Mouse (Mus musculus) myocyte (in vitro differentiated cells): Measurements from ENCODE around the gene Hdac5. TPM values are rescaled to one million over a fixed set of nuclear protein-coding genes. Genes with fewer than 3 reads are reported as not detected.

Source experiments
- H3K27me3 ChIP-seq: one replicate; pipeline ENCODE4 v1.6.1; 2011; ENCODE audit not compliant: control insufficient read depth, insufficient read depth, insufficient read length
- H3K36me3 ChIP-seq: one replicate; pipeline ENCODE4 v1.6.1; 2011; ENCODE audit not compliant: control insufficient read depth, insufficient read depth
- H3K4me2 ChIP-seq: one replicate; pipeline ENCODE4 v1.6.1; 2011; ENCODE audit warnings: low read depth, control low read depth
- H3K4me3 ChIP-seq: one replicate; pipeline ENCODE4 v1.5.1; 2011; ENCODE audit warnings: mild to moderate bottlenecking, control low read depth, moderate library complexity
- H3K79me2 ChIP-seq: one replicate; pipeline ENCODE4 v1.6.1; 2011; ENCODE audit not compliant: control insufficient read depth, insufficient read depth
- H3ac ChIP-seq: one replicate; pipeline ENCODE4 v1.6.1; 2011; ENCODE audit not compliant: control insufficient read depth, insufficient read length
- CEBPB ChIP-seq: IDR thresholded peaks from 2 replicates; pipeline ENCODE4 v1.6.1; 2011; ENCODE audit warnings: mild to moderate bottlenecking, moderate library complexity; ENCODE audit not compliant: poor library complexity, insufficient read depth, severe bottlenecking
- E2F4 ChIP-seq: IDR thresholded peaks from one replicate; pipeline ENCODE4 v1.6.1; 2011; ENCODE audit warnings: mild to moderate bottlenecking, control low read depth, moderate library complexity; ENCODE audit not compliant: insufficient read depth
- MAX ChIP-seq: IDR thresholded peaks from one replicate; pipeline ENCODE4 v1.6.1; 2011; ENCODE audit warnings: low read depth, mild to moderate bottlenecking, control low read depth
- MYOD1 ChIP-seq, 3 experiments: IDR thresholded peaks; one replicate each; pipeline ENCODE4 v1.6.1; 2011; ENCODE audit warnings: control low read depth in 2 of 3, low read depth in 2 of 3, mild to moderate bottlenecking in 2 of 3, moderate library complexity in 1 of 3; ENCODE audit not compliant: insufficient read length in 2 of 3, control insufficient read depth in 1 of 3
- MYOG ChIP-seq, 3 experiments: IDR thresholded peaks; one replicate each; pipeline ENCODE4 v1.6.1; 2011; ENCODE audit warnings: control low read depth in 2 of 3, low read depth in 2 of 3, mild to moderate bottlenecking in 2 of 3; ENCODE audit not compliant: insufficient read length in 2 of 3, control insufficient read depth in 1 of 3, insufficient read depth in 1 of 3
- POLR2A ChIP-seq: IDR thresholded peaks from one replicate; pipeline ENCODE4 v1.6.1; 2011; ENCODE audit warnings: low read depth, mild to moderate bottlenecking, control low read depth, moderate library complexity; ENCODE audit not compliant: insufficient read length
- POLR2AphosphoS2 ChIP-seq: IDR thresholded peaks from one replicate; pipeline ENCODE4 v1.6.1; 2011; ENCODE audit warnings: low read depth, control low read depth; ENCODE audit not compliant: insufficient read length
- REST ChIP-seq: IDR thresholded peaks from one replicate; pipeline ENCODE4 v1.6.1; 2011; ENCODE audit warnings: mild to moderate bottlenecking, control low read depth, moderate library complexity; ENCODE audit not compliant: insufficient read depth, insufficient read length
- SRF ChIP-seq: IDR thresholded peaks from one replicate; pipeline ENCODE4 v1.6.1; 2011; ENCODE audit warnings: low read depth; ENCODE audit not compliant: control insufficient read depth, insufficient read length
- TCF12 ChIP-seq: IDR thresholded peaks from one replicate; pipeline ENCODE4 v1.6.1; 2011; ENCODE audit warnings: mild to moderate bottlenecking, control low read depth; ENCODE audit not compliant: poor library complexity, insufficient read depth, severe bottlenecking
- TCF3 ChIP-seq: IDR thresholded peaks from one replicate; pipeline ENCODE4 v1.6.1; 2011; ENCODE audit warnings: low read depth, control low read depth; ENCODE audit not compliant: insufficient read length
- USF1 ChIP-seq: IDR thresholded peaks from one replicate; pipeline ENCODE4 v1.6.1; 2011; ENCODE audit warnings: low read depth, mild to moderate bottlenecking, control low read depth, moderate library complexity
- polyA plus RNA-seq: library from polyadenylated mRNA; unstranded; fragments of >200 nt; fragmentation: generic; extraction: Trizol; gene quantifications from one replicate; pipeline ENCODE4 v1.2.1, GENCODE M21; 2012; ENCODE audit warnings: missing spikeins

Gene Hdac5
- polyA plus RNA-seq, 1 experiment, result 77.3 TPM

GRCm38 (mm10) chr11:102210185-102210584 lies 19.8 kb downstream of the Hdac5 start:
- Histone ChIP-seq H3K27me3 (no peaks in the 10 kb centered on the region), H3K4me2 (peak overlapping the region; percentile 83), H3K79me2 (peaks cover 54% of the 10 kb centered on the region), H3K36me3 (peaks cover 9% of the 10 kb centered on the region), H3K4me3 (no peak overlapping the region), H3ac (no peak overlapping the region)
- TF ChIP-seq POLR2A, result no peak
- no peak for TF ChIP-seq E2F4
- TF ChIP-seq REST, result no peak
- TF ChIP-seq POLR2AphosphoS2, result no peak
- TF ChIP-seq MYOG (IDR thresholded peaks at IDR 0.05; ENCODE audit: control insufficient read depth in 1 of 3, insufficient read depth in 1 of 3, insufficient read length in 2 of 3, low read depth in 2 of 3), result no peak
- TF ChIP-seq TCF12, result no peak
- no peak for TF ChIP-seq CEBPB
- no peak for TF ChIP-seq MYOD1 (IDR thresholded peaks at IDR 0.05; ENCODE audit: control insufficient read depth in 1 of 3, insufficient read length in 2 of 3, low read depth in 2 of 3)
- TF ChIP-seq USF1, result no peak
- no peak for TF ChIP-seq MAX

- Histone ChIP-seq H3K4me3 (no peak overlapping the region), H3K36me3 (peaks cover 12% of the 10 kb centered on the region), H3K79me2 (peaks cover 49% of the 10 kb centered on the region), H3K4me2 (peak overlapping the region; percentile 83), H3ac (no peak overlapping the region), H3K27me3 (no peaks in the 10 kb centered on the region)
- TF ChIP-seq MYOD1 (IDR thresholded peaks at IDR 0.05; ENCODE audit: control insufficient read depth in 1 of 3, insufficient read length in 2 of 3, low read depth in 2 of 3), result peak; percentile 28 to 87 (median 77)
- no peak for TF ChIP-seq POLR2A
- TF ChIP-seq MYOG (IDR thresholded peaks at IDR 0.05; ENCODE audit: control insufficient read depth in 1 of 3, insufficient read depth in 1 of 3, insufficient read length in 2 of 3, low read depth in 2 of 3), result peak; percentile 26 to 73 (median 44)
- TF ChIP-seq SRF, result no peak
These were observed 20.2 kb downstream of the Hdac5 start for GRCm38 (mm10) chr11:102209742-102210141.

DNA sequence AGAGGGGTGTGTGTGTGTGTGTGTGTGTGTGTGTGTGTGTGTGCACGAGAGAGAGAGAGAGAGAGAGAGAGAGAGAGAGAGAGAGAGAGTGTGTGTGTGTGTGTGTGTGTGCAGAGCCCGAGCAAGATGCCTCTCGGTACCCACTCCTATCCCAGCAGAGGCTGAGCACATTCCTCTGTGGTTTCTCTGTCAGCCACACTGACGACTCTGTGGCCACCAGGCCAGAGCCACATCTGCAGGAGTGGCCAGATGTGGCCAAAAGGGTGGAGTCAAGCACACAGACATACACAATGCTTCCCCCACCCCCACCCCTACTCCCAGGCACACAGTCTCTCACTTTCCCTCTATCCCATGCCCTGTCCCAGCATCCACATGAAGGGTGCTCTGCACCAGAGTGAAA lies 21.1 kb downstream of the Hdac5 start:
- H3K4me3 ChIP-seq, result peak overlapping the region; percentile 3
- peaks cover 40% of the 10 kb centered on the region for H3K79me2 ChIP-seq
- H3ac ChIP-seq, result no peak overlapping the region
- TF ChIP-seq E2F4 (no peak), MYOD1 (IDR thresholded peaks at IDR 0.05; ENCODE audit: control insufficient read depth in 1 of 3, insufficient read length in 2 of 3, low read depth in 2 of 3) (peak in 1 of 3 experiments; percentile 41), MYOG (IDR thresholded peaks at IDR 0.05; ENCODE audit: control insufficient read depth in 1 of 3, insufficient read depth in 1 of 3, insufficient read length in 2 of 3, low read depth in 2 of 3) (peak in 1 of 3 experiments; percentile 63)
- H3K27me3 ChIP-seq, result no peaks in the 10 kb centered on the region
- H3K4me2 ChIP-seq, result peak overlapping the region; percentile 83
- H3K36me3 ChIP-seq, result peaks cover 12% of the 10 kb centered on the region

GRCm38 (mm10) chr11:102207825-102208777 lies 21.9 kb downstream of the Hdac5 start:
- peak overlapping the region; percentile 83 for H3K4me2 ChIP-seq
- H3K79me2 ChIP-seq, result peaks cover 33% of the 10 kb centered on the region
- H3K4me3 ChIP-seq, result peak overlapping the region; percentile 3
- no peaks in the 10 kb centered on the region for H3K27me3 ChIP-seq
- H3ac ChIP-seq, result no peak overlapping the region
- peaks cover 12% of the 10 kb centered on the region for H3K36me3 ChIP-seq
- no peak for TF ChIP-seq CEBPB
- TF ChIP-seq MYOD1 (IDR thresholded peaks at IDR 0.05; ENCODE audit: control insufficient read depth in 1 of 3, insufficient read length in 2 of 3, low read depth in 2 of 3), result peak; percentile 70 to 93 (median 78)
- TF ChIP-seq MAX, result no peak
- TF ChIP-seq TCF12, result peak; percentile 85
- no peak for TF ChIP-seq POLR2AphosphoS2
- no peak for TF ChIP-seq E2F4
- no peak for TF ChIP-seq TCF3
- TF ChIP-seq MYOG (IDR thresholded peaks at IDR 0.05; ENCODE audit: control insufficient read depth in 1 of 3, insufficient read depth in 1 of 3, insufficient read length in 2 of 3, low read depth in 2 of 3), result peak in 2 of 3 experiments; percentile 34 to 90
- TF ChIP-seq USF1, result no peak
- TF ChIP-seq POLR2A, result no peak
- TF ChIP-seq SRF, result no peak
- TF ChIP-seq REST, result no peak

GRCm38 (mm10) chr11:102206481-102206880 lies 23.5 kb downstream of the Hdac5 start:
- Histone ChIP-seq H3K4me3 (no peak overlapping the region), H3ac (no peak overlapping the region), H3K27me3 (no peaks in the 10 kb centered on the region), H3K36me3 (peaks cover 18% of the 10 kb centered on the region), H3K4me2 (no peak overlapping the region), H3K79me2 (peaks cover 17% of the 10 kb centered on the region)
- TF ChIP-seq MAX, result no peak
- no peak for TF ChIP-seq SRF
- no peak for TF ChIP-seq TCF12
- TF ChIP-seq USF1, result no peak
- no peak for TF ChIP-seq E2F4
- no peak for TF ChIP-seq REST
- no peak for TF ChIP-seq MYOG (IDR thresholded peaks at IDR 0.05; ENCODE audit: control insufficient read depth in 1 of 3, insufficient read depth in 1 of 3, insufficient read length in 2 of 3, low read depth in 2 of 3)
- TF ChIP-seq MYOD1 (IDR thresholded peaks at IDR 0.05; ENCODE audit: control insufficient read depth in 1 of 3, insufficient read length in 2 of 3, low read depth in 2 of 3), result no peak
- TF ChIP-seq CEBPB, result no peak
- TF ChIP-seq POLR2A, result no peak
- TF ChIP-seq TCF3, result no peak
